Comparison of ENCODE assay signal across 9 mouse cellular contexts in the genomic region with DNA sequence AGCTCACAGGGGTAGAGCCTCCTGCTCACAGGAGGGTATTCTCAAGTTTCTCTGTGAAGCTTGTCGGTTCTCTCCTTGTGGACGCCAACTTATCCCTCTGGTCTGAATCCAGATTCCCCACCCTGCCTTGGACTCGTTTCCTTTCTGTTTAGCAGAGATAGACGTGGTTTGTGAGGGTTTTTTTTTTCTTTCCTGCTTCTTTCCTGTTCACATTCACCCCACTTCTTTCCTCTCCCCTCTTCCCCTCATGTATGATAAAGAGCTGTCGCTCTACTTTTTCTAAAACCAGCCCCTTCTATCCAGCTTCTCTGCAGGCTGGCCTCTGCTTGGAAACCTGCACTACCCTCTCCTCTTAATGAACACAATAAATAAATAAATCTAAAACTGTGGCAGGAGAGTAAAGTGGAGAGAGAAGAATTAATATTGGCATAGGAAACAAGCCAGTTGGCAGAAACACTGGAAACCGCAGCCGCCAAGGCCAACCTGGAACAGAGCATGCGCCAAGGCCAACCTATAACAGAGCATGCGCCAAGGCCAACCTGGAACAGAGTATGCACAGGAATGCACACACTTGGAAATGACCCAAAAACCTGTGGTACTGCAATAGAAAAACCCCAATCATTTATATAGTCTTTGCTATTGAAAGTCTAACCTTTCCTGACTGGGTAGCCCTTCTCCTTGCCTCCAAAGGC.
DNase-seq lines count a peak whose midpoint lies in the region; ATAC-seq and TF ChIP-seq lines count a peak whose summit lies in the region.
"Had no signal": no experiment of that assay in that cellular context is flagged by ENCODE, and none has a peak within 500 bp of the region (broad histone marks: within the 10 kb centered on the region; RNA-seq: fewer than 3 reads in every experiment).

No protein-coding gene starts in this region.

- H3K4me3 ChIP-seq in intestine, embryonic 15.5 days (replicated peaks): no peak overlapping the region
- H3K4me3 ChIP-seq in intestine, postnatal 0 days (ENCODE audit: low read depth, low read length): no peak overlapping the region
- H3K4me3 ChIP-seq in gastrocnemius, adult 2 months: peak overlapping the region; percentile 17
- no peak overlapping the region for H3K4me3 ChIP-seq in small intestine, adult 2 months (ENCODE audit: low read depth, low read length)
- H3K4me3 ChIP-seq in forebrain, embryonic 12.5 days (replicated peaks): no peak overlapping the region
- H3K4me3 ChIP-seq in left cerebral cortex, adult 2 months: no peak overlapping the region
- H3K4me3 ChIP-seq: hindbrain, embryonic 15.5 days had no signal

- intact Hi-C loops in gastrocnemius, adult 2 months (cut with DNase I): loop anchor here (5.0 kb wide), 2 partner anchors 76 to 91 kb away; no protein-coding TSS in a partner anchor
- intact Hi-C loops in left cerebral cortex, adult 2 months (cut with DNase I): no loop called here

- H3K27me3 ChIP-seq in intestine, embryonic 15.5 days (replicated peaks): no peaks in the 10 kb centered on the region
- H3K27me3 ChIP-seq in intestine, postnatal 0 days (replicated peaks; ENCODE audit: control insufficient read depth, insufficient read depth, low read length): no peaks in the 10 kb centered on the region
- no peaks in the 10 kb centered on the region for H3K27me3 ChIP-seq in small intestine, adult 2 months (ENCODE audit: control insufficient read depth, insufficient read depth, low read length)
- H3K27me3 ChIP-seq in forebrain, embryonic 12.5 days: no peaks in the 10 kb centered on the region
- H3K27me3 ChIP-seq: hindbrain, embryonic 15.5 days had no signal

- no peaks in the 10 kb centered on the region for H3K36me3 ChIP-seq in intestine, embryonic 15.5 days
- no peaks in the 10 kb centered on the region for H3K36me3 ChIP-seq in intestine, postnatal 0 days (ENCODE audit: control insufficient read depth, insufficient read depth)
- no peaks in the 10 kb centered on the region for H3K36me3 ChIP-seq in small intestine, adult 2 months (ENCODE audit: control insufficient read depth, insufficient read depth, low read length)
- no peaks in the 10 kb centered on the region for H3K36me3 ChIP-seq in forebrain, embryonic 12.5 days (replicated peaks)
- H3K36me3 ChIP-seq: hindbrain, embryonic 15.5 days had no signal

- no peaks in the 10 kb centered on the region for H3K9me3 ChIP-seq in intestine, embryonic 15.5 days
- H3K9me3 ChIP-seq in intestine, postnatal 0 days (ENCODE audit: control insufficient read depth): no peaks in the 10 kb centered on the region
- no peaks in the 10 kb centered on the region for H3K9me3 ChIP-seq in forebrain, embryonic 12.5 days
- H3K9me3 ChIP-seq: hindbrain, embryonic 15.5 days had no signal

- 70% methylated on average over 9 of the region's 9 CpGs for whole genome bisulfite sequencing in intestine, embryonic 15.5 days
- WGBS in intestine, postnatal 0 days: 72% methylated on average over 9 of the region's 9 CpGs
- WGBS in small intestine, adult 2 months: 23% methylated on average over 9 of the region's 9 CpGs
- 91% methylated on average over 9 of the region's 9 CpGs for WGBS in forebrain, embryonic 12.5 days

- ATAC-seq in intestine, embryonic 15.5 days: 0 out of 2 replicates have a peak, but pooled peaks have one; percentile 41
- ATAC-seq in intestine, postnatal 0 days: no peak
- no peak for ATAC-seq in forebrain, embryonic 12.5 days (ENCODE audit: low FRiP score)

- DNase-seq in gastrocnemius, adult 2 months: peak; percentile 72
- DNase-seq in kidney, postnatal 25 days: peak; percentile 35 to 53
- DNase-seq in left cerebral cortex, adult 2 months (ENCODE audit: extremely low spot score in 1 of 2, low spot score in 2 of 2): no peak
- DNase-seq in left cerebral cortex, adult 8-10 months (ENCODE audit: low spot score in 2 of 2): no peak

- H3K9ac ChIP-seq in intestine, embryonic 15.5 days: no peak overlapping the region
- no peak overlapping the region for H3K9ac ChIP-seq in intestine, postnatal 0 days (ENCODE audit: low read depth, low read length)
- no peak overlapping the region for H3K9ac ChIP-seq in forebrain, embryonic 12.5 days
- H3K9ac ChIP-seq: hindbrain, embryonic 15.5 days had no signal

- peaks cover 8% of the 10 kb centered on the region for H3K4me1 ChIP-seq in intestine, embryonic 15.5 days (replicated peaks)
- no peaks in the 10 kb centered on the region for H3K4me1 ChIP-seq in intestine, postnatal 0 days (replicated peaks; ENCODE audit: control insufficient read depth, insufficient read depth, low read length)
- peaks cover 3% of the 10 kb centered on the region; the same call in 1 of the 2 replicates for H3K4me1 ChIP-seq in small intestine, adult 2 months (ENCODE audit: control insufficient read depth, insufficient read depth, insufficient read length, low read length)
- peaks cover 20% of the 10 kb centered on the region for H3K4me1 ChIP-seq in forebrain, embryonic 12.5 days

- no peak overlapping the region for H3K27ac ChIP-seq in intestine, embryonic 15.5 days
- H3K27ac ChIP-seq in intestine, postnatal 0 days (ENCODE audit: low read depth, low read length): no peak overlapping the region
- peak overlapping the region; percentile 64 for H3K27ac ChIP-seq in gastrocnemius, adult 2 months
- H3K27ac ChIP-seq in small intestine, adult 2 months (ENCODE audit: insufficient read depth, low read depth, low read length): peak overlapping the region; percentile 90
- no peak overlapping the region for H3K27ac ChIP-seq in forebrain, embryonic 12.5 days
- no peak overlapping the region for H3K27ac ChIP-seq in left cerebral cortex, adult 2 months
- H3K27ac ChIP-seq: hindbrain, embryonic 15.5 days had no signal

- H3K4me2 ChIP-seq in intestine, embryonic 15.5 days (replicated peaks): no peak overlapping the region
- no peak overlapping the region for H3K4me2 ChIP-seq in intestine, postnatal 0 days (replicated peaks; ENCODE audit: low read depth)
- H3K4me2 ChIP-seq in forebrain, embryonic 12.5 days: no peak overlapping the region
- H3K4me2 ChIP-seq: hindbrain, embryonic 15.5 days had no signal

- no peak for TF ChIP-seq CTCF in intestine, postnatal 0 days (IDR thresholded peaks at IDR 0.05; ENCODE audit: low read depth)
- TF ChIP-seq CTCF in gastrocnemius, adult 2 months (IDR thresholded peaks at IDR 0.05): no peak
- no peak for TF ChIP-seq CTCF in small intestine, adult 2 months (IDR thresholded peaks at IDR 0.05; ENCODE audit: extremely low read depth, insufficient read length, insufficient replicate concordance, low read depth, low read length)
- TF ChIP-seq CTCF in left cerebral cortex, adult 2 months (IDR thresholded peaks at IDR 0.05): no peak

- no peak for TF ChIP-seq POLR2A in small intestine, adult 2 months (IDR thresholded peaks at IDR 0.05; ENCODE audit: low read depth, low read length)

Comparison
In these comparisons a context has a peak if more than half of its experiments do, and no peak if none do; other contexts are left out.
1. H3K27ac ChIP-seq: peak in gastrocnemius, adult 2 months (single experiment) and small intestine, adult 2 months (single experiment); none in intestine, embryonic 15.5 days (single experiment), intestine, postnatal 0 days (single experiment), forebrain, embryonic 12.5 days (single experiment) and left cerebral cortex, adult 2 months (single experiment).
2. DNase-seq: peak in gastrocnemius, adult 2 months (single experiment) and kidney, postnatal 25 days (2 of 2); none in left cerebral cortex, adult 2 months (0 of 2) and left cerebral cortex, adult 8-10 months (0 of 2).